Mouse (Mus musculus) neutrophil, adult 65 days (primary cell): Measurements from ENCODE around the gene Steap1. TPM values are rescaled to one million over a fixed set of nuclear protein-coding genes. Genes with fewer than 3 reads are reported as not detected.

Experiments
- total RNA-seq: library from RNA; stranded (reverse); gene quantifications from 2 replicates; pipeline ENCODE4 v1.2.4, GENCODE M21; 2023

Steap1 gene
- not detected in 2 replicates for total RNA-seq

GRCm38 (mm10) chr5:5748866-5749682 lies at the start of gene Steap1:
Gene Steap1 (minus strand): TSS chr5:5749326.

GRCm38 (mm10) chr5:5693956-5694653 lies 55.0 kb downstream of the Steap1 start, which contains the start of gene Steap2:
Gene Steap2 (minus strand): TSS chr5:5694578.

Other genes with a start within 250 kb of the Steap1 start
- 2.4 and 3.3 TPM in 2 replicates for gene Cldn12, start 234.4 kb downstream of the Steap1 start, total RNA-seq
- 9.4 and 9.6 TPM in 2 replicates for gene Gtpbp10, start 189.8 kb downstream of the Steap1 start, total RNA-seq
- not detected in 2 replicates for gene Gm8773, start 175.5 kb downstream of the Steap1 start, total RNA-seq
- gene Cfap69, start 85.1 kb downstream of the Steap1 start, total RNA-seq = not detected in 2 replicates
- not detected in 2 replicates for gene Steap2, start 54.7 kb downstream of the Steap1 start, total RNA-seq